Mouse (Mus musculus) CH12.LX (cell line): Measurements from ENCODE around the gene Il17f. TPM values are rescaled to one million over a fixed set of nuclear protein-coding genes. Genes with fewer than 3 reads are reported as not detected.
A peak's percentile ranks its signal among the peaks of the same experiment; 100 is the strongest.

Experiments
- DNase-seq: peaks from one replicate; pipeline ENCODE4 v3.0.0-alpha.2; 2013; ENCODE audit errors: extremely low read depth
- H3K27ac ChIP-seq: 2 replicates; pipeline ENCODE4 v1.5.1; 2012; ENCODE audit warnings: low read depth, mild to moderate bottlenecking, control low read depth, moderate library complexity; ENCODE audit not compliant: insufficient read depth
- H3K27me3 ChIP-seq: replicated peaks from 2 replicates; pipeline ENCODE3; 2012; ENCODE audit warnings: inconsistent platforms
- H3K36me3 ChIP-seq, 2 experiments: replicated peaks in 1 of 2; 2 replicates each; pipeline versions ENCODE3 to v1.6.1; 2012; ENCODE audit warnings: inconsistent platforms in 1 of 2, low read length in 1 of 2, mild to moderate bottlenecking in 1 of 2, mixed read lengths in 1 of 2, moderate library complexity in 1 of 2; ENCODE audit not compliant: control insufficient read depth in 1 of 2, insufficient read depth in 1 of 2
- H3K4me1 ChIP-seq, 2 experiments: 2 replicates each; pipeline ENCODE4 v1.6.1; 2012; ENCODE audit warnings: inconsistent platforms in 1 of 2, moderate library complexity in 1 of 2; ENCODE audit not compliant: insufficient read depth in 2 of 2, control insufficient read depth in 1 of 2
- H3K4me2 ChIP-seq: 2 replicates; pipeline ENCODE4 v1.6.1; 2012; ENCODE audit warnings: low read depth, mild to moderate bottlenecking, control low read depth; ENCODE audit not compliant: poor library complexity, insufficient read depth, severe bottlenecking
- H3K4me3 ChIP-seq, 3 experiments: fragments of 150-350 bp in 1 of 3; sonication (generic) in 1 of 3; replicated peaks in 1 of 3; 2 replicates each; pipeline versions ENCODE3 to v1.5.1; 2011 to 2012; ENCODE audit warnings: low read depth in 2 of 3, low read length in 2 of 3, mild to moderate bottlenecking in 2 of 3, moderate library complexity in 2 of 3, control low read depth in 1 of 3, improper control_type of control experiment in 1 of 3, inconsistent platforms in 1 of 3, mixed read lengths in 1 of 3; ENCODE audit not compliant: poor library complexity in 1 of 3
- H3K79me2 ChIP-seq: replicated peaks from 2 replicates; pipeline ENCODE4 v1.6.1; 2012; ENCODE audit warnings: mild to moderate bottlenecking, moderate library complexity; ENCODE audit not compliant: control insufficient read depth, poor library complexity, insufficient read depth, severe bottlenecking; ENCODE audit errors: extremely low read depth
- H3K9ac ChIP-seq: 2 replicates; pipeline ENCODE4 v1.6.1; 2012; ENCODE audit warnings: low read depth, mild to moderate bottlenecking, control low read depth, moderate library complexity; ENCODE audit not compliant: insufficient read depth
- H3K9me3 ChIP-seq: replicated peaks from 2 replicates; pipeline ENCODE3; 2012; ENCODE audit warnings: low read length, inconsistent platforms, mixed read lengths
- BHLHE40 ChIP-seq: IDR thresholded peaks from 2 replicates; pipeline ENCODE4 v1.6.1; 2011; ENCODE audit warnings: mild to moderate bottlenecking, low read depth, low read length, improper control_type of control experiment
- NRF1 ChIP-seq: IDR thresholded peaks from 2 replicates; pipeline ENCODE4 v1.6.1; 2014; ENCODE audit warnings: low read depth, mild to moderate bottlenecking, inconsistent platforms, low read length, improper control_type of control experiment, moderate library complexity
- dilution Hi-C: fragments of 300-500 bp; cut with MboI; formaldehyde crosslinking; loops from 2 replicates; pipeline ENCODE4 v1.14.3; 2020; ENCODE audit warnings: low sequenced_read_pairs; ENCODE audit not compliant: extremely low pct_unique_long_range_greater_than_20kb, extremely low pct_ligation_motif_present
- in situ Hi-C: fragments of 300-500 bp; cut with MboI; formaldehyde crosslinking; loops from 3 replicates; pipeline ENCODE4 v1.14.3; 2019; ENCODE audit warnings: low sequenced_read_pairs, low pct_ligation_motif_present, low pct_unique_long_range_greater_than_20kb, mixed read lengths
- polyA plus RNA-seq: library from polyadenylated mRNA; unstranded; fragments of >175 nt; gene quantifications from 2 replicates; pipeline ENCODE4 v1.2.1, GENCODE M21; 2012; ENCODE audit warnings: low read depth; ENCODE audit not compliant: insufficient read length
- total RNA-seq, 2 experiments: library from RNA; depleted of rRNA; stranded (reverse); fragments of 300-350 nt in 1 of 2; fragments of >200 nt in 1 of 2; gene quantifications; 2 replicates each; pipeline ENCODE4 v1.2.3; 2012 to 2014

Il17f gene
- total and polyA plus RNA-seq, 3 experiments: 0.25 to 0.74 (median 0.63) TPM

- dilution Hi-C loops (no loop called here), in situ Hi-C loops (no loop called here)
- Histone ChIP-seq H3K36me3 (no peaks in the 10 kb centered on the region), H3K4me2 (peak within 1 kb of the TSS; percentile 30; the same call in 1 of the 2 replicates), H3K27ac (no peak within 1 kb of the TSS), H3K9me3 (no peaks in the 10 kb centered on the region), H3K9ac (no peak within 1 kb of the TSS), H3K4me3 (no peak within 1 kb of the TSS), H3K79me2 (no peaks in the 10 kb centered on the region), H3K27me3 (no peaks in the 10 kb centered on the region), H3K4me1 (peaks cover under 1 to 3% of the 10 kb centered on the region in 2 experiments; a peak in 2 of 4 replicates)
- no peak for DNase-seq
- TF ChIP-seq BHLHE40 (peak; percentile 49), NRF1 (no peak)
Observed at GRCm38 (mm10) chr1:20730903-20731302, 59.5 kb downstream of the Il17f start, which contains the start of gene Il17a. Gene Il17a (plus strand): TSS chr1:20730905.

Other genes starting within 250 kb of the Il17f start
- not detected in 2 replicates for gene Pkhd1, start 172.6 kb downstream of the Il17f start, total RNA-seq (2012; rRNA removed)
- gene Pkhd1, start 172.6 kb downstream of the Il17f start, total RNA-seq (2014; rRNA removed): not detected in 2 replicates
- gene Pkhd1, start 172.6 kb downstream of the Il17f start, polyA plus RNA-seq: not detected in 2 replicates
- 0.13 TPM in 1 of 2 replicates, not detected in the other for gene Il17a, start 59.7 kb downstream of the Il17f start, total RNA-seq (2012; rRNA removed)
- gene Il17a, start 59.7 kb downstream of the Il17f start, total RNA-seq (2014; rRNA removed): 0.39 TPM in 1 of 2 replicates, not detected in the other
- not detected in 2 replicates for gene Il17a, start 59.7 kb downstream of the Il17f start, polyA plus RNA-seq
- gene Mcm3, start 29.7 kb upstream of the Il17f start, total RNA-seq (2012; rRNA removed): 186 and 235 TPM in 2 replicates
- gene Mcm3, start 29.7 kb upstream of the Il17f start, total RNA-seq (2014; rRNA removed): 330 and 335 TPM in 2 replicates
- 317 and 372 TPM in 2 replicates for gene Mcm3, start 29.7 kb upstream of the Il17f start, polyA plus RNA-seq
- 0.29 and 0.38 TPM in 2 replicates for gene Paqr8, start 100.0 kb upstream of the Il17f start, total RNA-seq (2012; rRNA removed)
- gene Paqr8, start 100.0 kb upstream of the Il17f start, total RNA-seq (2014; rRNA removed): 1.1 TPM in 2 replicates
- 1.3 and 1.4 TPM in 2 replicates for gene Paqr8, start 100.0 kb upstream of the Il17f start, polyA plus RNA-seq
- gene Efhc1, start 161.0 kb upstream of the Il17f start, total RNA-seq (2012; rRNA removed): not detected in 2 replicates
- gene Efhc1, start 161.0 kb upstream of the Il17f start, total RNA-seq (2014; rRNA removed): not detected in 2 replicates
- not detected in 2 replicates for gene Efhc1, start 161.0 kb upstream of the Il17f start, polyA plus RNA-seq